Mouse (Mus musculus): ENCODE results near the gene Sptlc2. TPM values are rescaled to one million over a fixed set of nuclear protein-coding genes. Genes with fewer than 3 reads are reported as not detected.
A peak's percentile ranks its signal among the peaks of the same experiment; 100 is the strongest.

Sptlc2 gene
- total and polyA plus RNA-seq, 3 experiments = 37.1 to 68.6 (median 49.2) TPM

DNA sequence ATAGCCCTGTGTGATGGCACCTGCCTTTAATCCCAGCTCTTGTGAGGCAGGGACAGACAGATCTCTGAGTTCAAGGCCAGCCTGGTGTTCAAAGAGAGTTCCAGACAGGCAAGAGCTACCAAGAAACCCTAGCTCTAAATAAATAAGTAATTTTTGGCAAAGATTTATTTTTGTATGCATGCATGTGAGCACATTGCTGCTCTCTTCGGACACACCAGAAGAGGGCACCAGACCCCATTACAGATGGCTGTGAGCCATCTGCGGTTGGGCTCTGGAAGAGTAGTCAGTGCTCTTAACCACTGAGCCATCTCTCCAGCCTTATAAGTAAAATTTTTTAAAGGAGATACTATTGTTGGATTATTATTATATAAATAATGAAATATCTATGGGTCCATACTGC lies 40.6 kb downstream of the Sptlc2 start:
- Histone ChIP-seq H3K4me2 (ENCODE audit: insufficient read depth, low read depth, poor library complexity, severe bottlenecking) (no peak overlapping the region), H3K27ac (ENCODE audit: insufficient read depth, low read depth) (no peak overlapping the region), H3K27me3 (replicated peaks) (no peaks in the 10 kb centered on the region), H3K4me1 (ENCODE audit: control insufficient read depth in 1 of 2, insufficient read depth in 2 of 2) (peaks cover 0 to 7% of the 10 kb centered on the region in 2 experiments; a peak in 1 of 4 replicates), H3K9ac (ENCODE audit: insufficient read depth, low read depth) (no peak overlapping the region), H3K79me2 (replicated peaks; ENCODE audit: control insufficient read depth, extremely low read depth, insufficient read depth, poor library complexity, severe bottlenecking) (no peaks in the 10 kb centered on the region), H3K36me3 (replicated peaks in 1 of 2; ENCODE audit: control insufficient read depth in 1 of 2, insufficient read depth in 1 of 2, low read length in 1 of 2) (peaks cover 2 to 45% of the 10 kb centered on the region in 2 experiments), H3K9me3 (replicated peaks; ENCODE audit: low read length) (no peaks in the 10 kb centered on the region), H3K4me3 (replicated peaks in 1 of 3; ENCODE audit: low read depth in 2 of 3, low read length in 2 of 3, poor library complexity in 1 of 3) (no peak overlapping the region)
- DNase-seq (ENCODE audit: extremely low read depth) = no peak
- TF ChIP-seq CTCF (conservative IDR thresholded peaks at IDR 0.05 in 1 of 2, IDR thresholded peaks at IDR 0.05 in 1 of 2; ENCODE audit: low read depth in 2 of 2, low read length in 2 of 2) = peak in 1 of 2 experiments; percentile 50; a peak in 2 of 4 replicates
- TF ChIP-seq MAX (IDR thresholded peaks at IDR 0.05; ENCODE audit: low read length) = no peak
- TF ChIP-seq CHD1 (IDR thresholded peaks at IDR 0.05; ENCODE audit: low read depth, low read length) = no peak
- TF ChIP-seq SMC3 (IDR thresholded peaks at IDR 0.05; ENCODE audit: low read depth, low read length) = peak; percentile 19
- peak; percentile 17 for TF ChIP-seq RAD21 (IDR thresholded peaks at IDR 0.05; ENCODE audit: low read depth, low read length)
- in situ Hi-C loops (cut with MboI; ENCODE audit: low pct_ligation_motif_present, low pct_unique_long_range_greater_than_20kb, low sequenced_read_pairs) (no loop called here), dilution Hi-C loops (cut with MboI; ENCODE audit: extremely low pct_ligation_motif_present, extremely low pct_unique_long_range_greater_than_20kb, low sequenced_read_pairs) (no loop called here)

DNA sequence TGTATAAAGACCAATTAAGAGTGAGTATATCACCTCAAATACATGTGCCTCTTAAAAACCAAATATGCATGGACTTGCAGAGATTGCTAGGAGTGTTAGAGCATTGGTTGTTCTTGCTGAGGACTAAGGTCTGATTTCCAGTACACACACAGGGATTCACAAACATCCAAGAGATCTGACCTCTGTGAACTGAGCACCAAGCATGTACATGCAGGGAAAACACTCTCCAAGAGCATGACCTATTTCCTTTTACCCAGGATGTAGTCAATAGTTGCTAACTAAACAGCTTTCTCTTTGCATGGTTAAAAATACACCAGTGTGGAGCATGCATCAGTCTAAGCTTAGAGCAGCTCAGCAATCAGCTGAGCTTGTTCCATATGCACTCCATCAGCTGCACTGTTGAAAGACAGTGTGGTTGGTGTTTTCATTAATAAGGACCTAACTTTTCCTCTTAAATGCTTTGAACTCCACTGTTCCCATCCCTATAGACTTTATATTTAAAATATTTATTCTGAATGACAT lies 45.0 kb downstream of the Sptlc2 start:
- peaks cover 0 to 7% of the 10 kb centered on the region in 2 experiments; a peak in 1 of 4 replicates for H3K4me1 ChIP-seq (ENCODE audit: control insufficient read depth in 1 of 2, insufficient read depth in 2 of 2)
- DNase-seq (ENCODE audit: extremely low read depth) = no peak
- H3K27me3 ChIP-seq (replicated peaks) = no peaks in the 10 kb centered on the region
- in situ Hi-C loops (cut with MboI; ENCODE audit: low pct_ligation_motif_present, low pct_unique_long_range_greater_than_20kb, low sequenced_read_pairs) (no loop called here), dilution Hi-C loops (cut with MboI; ENCODE audit: extremely low pct_ligation_motif_present, extremely low pct_unique_long_range_greater_than_20kb, low sequenced_read_pairs) (no loop called here)
- H3K27ac ChIP-seq (ENCODE audit: insufficient read depth, low read depth) = no peak overlapping the region
- no peak overlapping the region for H3K4me2 ChIP-seq (ENCODE audit: insufficient read depth, low read depth, poor library complexity, severe bottlenecking)
- no peaks in the 10 kb centered on the region for H3K79me2 ChIP-seq (replicated peaks; ENCODE audit: control insufficient read depth, extremely low read depth, insufficient read depth, poor library complexity, severe bottlenecking)
- peaks cover 4 to 50% of the 10 kb centered on the region in 2 experiments for H3K36me3 ChIP-seq (replicated peaks in 1 of 2; ENCODE audit: control insufficient read depth in 1 of 2, insufficient read depth in 1 of 2, low read length in 1 of 2)
- H3K4me3 ChIP-seq (replicated peaks in 1 of 3; ENCODE audit: low read depth in 2 of 3, low read length in 2 of 3, poor library complexity in 1 of 3) = no peak overlapping the region
- H3K9me3 ChIP-seq (replicated peaks; ENCODE audit: low read length) = no peaks in the 10 kb centered on the region
- H3K9ac ChIP-seq (ENCODE audit: insufficient read depth, low read depth) = no peak overlapping the region
- TF ChIP-seq TBP (conservative IDR thresholded peaks at IDR 0.05; ENCODE audit: low read depth, low read length) (no peak), MAFK (IDR thresholded peaks at IDR 0.05; ENCODE audit: insufficient replicate concordance, low read length) (no peak)

DNA sequence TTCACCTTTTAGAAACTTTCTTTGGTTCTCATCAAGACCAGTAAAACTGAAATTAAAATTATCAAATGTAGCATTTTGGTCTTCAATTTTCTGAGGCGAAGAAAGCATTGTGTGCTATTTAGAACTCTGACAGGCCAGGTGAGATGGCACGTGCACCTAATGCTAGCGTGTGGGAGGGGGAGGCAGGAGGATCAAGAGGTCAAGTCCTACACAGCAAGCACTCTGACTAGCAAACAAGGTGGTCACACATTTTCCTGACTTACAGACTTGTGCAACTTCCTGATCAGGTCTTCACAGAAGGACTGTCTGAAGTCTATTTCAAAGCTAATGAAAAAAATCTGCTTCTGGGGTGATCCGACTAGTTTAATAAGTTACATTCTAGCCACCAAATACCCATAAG lies 50.1 kb downstream of the Sptlc2 start:
- no peaks in the 10 kb centered on the region for H3K9me3 ChIP-seq (replicated peaks; ENCODE audit: low read length)
- no peaks in the 10 kb centered on the region for H3K27me3 ChIP-seq (replicated peaks)
- H3K9ac ChIP-seq (ENCODE audit: insufficient read depth, low read depth) = no peak overlapping the region
- no peak for TF ChIP-seq ELF1 (IDR thresholded peaks at IDR 0.05; ENCODE audit: low read depth, low read length)
- TF ChIP-seq BHLHE40 (IDR thresholded peaks at IDR 0.05; ENCODE audit: low read depth, low read length) = no peak
- no peak for TF ChIP-seq MAZ (IDR thresholded peaks at IDR 0.05; ENCODE audit: low read depth, low read length)
- TF ChIP-seq JUND (conservative IDR thresholded peaks at IDR 0.05; ENCODE audit: low read depth, low read length) = no peak
- no peak for TF ChIP-seq HCFC1 (IDR thresholded peaks at IDR 0.05; ENCODE audit: low read depth, low read length)
- no peak for TF ChIP-seq GABPA (IDR thresholded peaks at IDR 0.05; ENCODE audit: insufficient replicate concordance, low read depth, low read length)
- no peak for TF ChIP-seq TBP (conservative IDR thresholded peaks at IDR 0.05; ENCODE audit: low read depth, low read length)
- H3K4me3 ChIP-seq (replicated peaks in 1 of 3; ENCODE audit: low read depth in 2 of 3, low read length in 2 of 3, poor library complexity in 1 of 3) = no peak overlapping the region
- H3K4me1 ChIP-seq (ENCODE audit: control insufficient read depth in 1 of 2, insufficient read depth in 2 of 2) = no peaks in the 10 kb centered on the region; a peak in 1 of 4 replicates
- no peak overlapping the region for H3K4me2 ChIP-seq (ENCODE audit: insufficient read depth, low read depth, poor library complexity, severe bottlenecking)
- no peaks in the 10 kb centered on the region for H3K79me2 ChIP-seq (replicated peaks; ENCODE audit: control insufficient read depth, extremely low read depth, insufficient read depth, poor library complexity, severe bottlenecking)
- no peak overlapping the region for H3K27ac ChIP-seq (ENCODE audit: insufficient read depth, low read depth)
- DNase-seq (ENCODE audit: extremely low read depth) = no peak
- peaks cover 4 to 40% of the 10 kb centered on the region in 2 experiments for H3K36me3 ChIP-seq (replicated peaks in 1 of 2; ENCODE audit: control insufficient read depth in 1 of 2, insufficient read depth in 1 of 2, low read length in 1 of 2)
- in situ Hi-C loops (cut with MboI; ENCODE audit: low pct_ligation_motif_present, low pct_unique_long_range_greater_than_20kb, low sequenced_read_pairs) (loop anchor here (5.0 kb wide), 1 partner anchor 136 kb away; the partner anchor contains the start of gene Tmed8), dilution Hi-C loops (cut with MboI; ENCODE audit: extremely low pct_ligation_motif_present, extremely low pct_unique_long_range_greater_than_20kb, low sequenced_read_pairs) (no loop called here)

All from CH12.LX (cell line).